Mouse (Mus musculus): ENCODE measurements at regions not wholly inside any gene's neighbourhood (a gene's known extent, or its start where the extent isn't known, plus 50 kb on each side); places are given as distances from the start of the nearest gene placed in this dataset.

DNA sequence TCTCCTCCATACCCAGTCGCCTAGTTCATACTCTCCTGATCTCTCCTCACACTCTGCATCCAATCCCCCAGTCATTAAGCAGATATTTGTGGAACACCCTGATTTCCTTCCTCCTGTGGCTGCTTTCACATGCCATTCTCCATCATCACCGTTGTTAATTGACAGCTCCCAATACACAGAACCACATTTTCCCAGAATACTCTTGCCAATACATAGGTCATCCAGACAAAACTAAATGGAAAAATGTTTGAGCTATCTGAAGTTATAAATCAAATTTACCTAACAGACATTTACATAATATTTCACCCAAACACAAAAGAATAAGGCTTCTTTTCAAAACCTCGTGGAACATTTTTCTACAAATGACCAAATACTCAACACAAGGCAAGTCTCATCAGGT, 992.7 kb downstream of the Slc22a22 start:
- in situ Hi-C loops (cut with MboI; ENCODE audit: low pct_ligation_motif_present, low pct_unique_long_range_greater_than_20kb, low sequenced_read_pairs) (no loop called here), dilution Hi-C loops (cut with MboI; ENCODE audit: extremely low pct_ligation_motif_present, extremely low pct_unique_long_range_greater_than_20kb, low sequenced_read_pairs) (no loop called here)
- no peaks in the 10 kb centered on the region for H3K9me3 ChIP-seq (replicated peaks; ENCODE audit: low read length)
- no peaks in the 10 kb centered on the region for H3K27me3 ChIP-seq (replicated peaks)
- DNase-seq (ENCODE audit: extremely low read depth): no peak
- no peak overlapping the region for H3K27ac ChIP-seq (ENCODE audit: insufficient read depth, low read depth)
- no peak overlapping the region for H3K4me3 ChIP-seq (replicated peaks in 1 of 3; ENCODE audit: low read depth in 2 of 3, low read length in 2 of 3, poor library complexity in 1 of 3)
- H3K36me3 ChIP-seq (replicated peaks in 1 of 2; ENCODE audit: control insufficient read depth in 1 of 2, insufficient read depth in 1 of 2, low read length in 1 of 2): no peaks in the 10 kb centered on the region
- H3K4me2 ChIP-seq (ENCODE audit: insufficient read depth, low read depth, poor library complexity, severe bottlenecking): no peak overlapping the region
- no peaks in the 10 kb centered on the region for H3K4me1 ChIP-seq (ENCODE audit: control insufficient read depth in 1 of 2, insufficient read depth in 2 of 2)
- H3K79me2 ChIP-seq (replicated peaks; ENCODE audit: control insufficient read depth, extremely low read depth, insufficient read depth, poor library complexity, severe bottlenecking): no peaks in the 10 kb centered on the region
- no peak overlapping the region for H3K9ac ChIP-seq (ENCODE audit: insufficient read depth, low read depth)
- TF ChIP-seq RAD21 (IDR thresholded peaks at IDR 0.05; ENCODE audit: low read depth, low read length): no peak
- TF ChIP-seq TCF12 (IDR thresholded peaks at IDR 0.05; ENCODE audit: low read depth, low read length): no peak
- no peak for TF ChIP-seq IRF4 (IDR thresholded peaks at IDR 0.05; ENCODE audit: low read depth, low read length)
- TF ChIP-seq EP300 (IDR thresholded peaks at IDR 0.05; ENCODE audit: low read length): no peak
- no peak for TF ChIP-seq SIN3A (IDR thresholded peaks at IDR 0.05; ENCODE audit: low read length)
- TF ChIP-seq JUN (IDR thresholded peaks at IDR 0.05; ENCODE audit: insufficient read depth, low read depth, low read length): no peak
- no peak for TF ChIP-seq MAFK (IDR thresholded peaks at IDR 0.05; ENCODE audit: insufficient replicate concordance, low read length)
- TF ChIP-seq MYC (IDR thresholded peaks at IDR 0.05; ENCODE audit: low read depth, low read length): no peak
- no peak for TF ChIP-seq USF1 (IDR thresholded peaks at IDR 0.05; ENCODE audit: low read depth, low read length)
- no peak for TF ChIP-seq NELFE (IDR thresholded peaks at IDR 0.05; ENCODE audit: low read depth, low read length)
- TF ChIP-seq TBP (conservative IDR thresholded peaks at IDR 0.05; ENCODE audit: low read depth, low read length): no peak

DNA sequence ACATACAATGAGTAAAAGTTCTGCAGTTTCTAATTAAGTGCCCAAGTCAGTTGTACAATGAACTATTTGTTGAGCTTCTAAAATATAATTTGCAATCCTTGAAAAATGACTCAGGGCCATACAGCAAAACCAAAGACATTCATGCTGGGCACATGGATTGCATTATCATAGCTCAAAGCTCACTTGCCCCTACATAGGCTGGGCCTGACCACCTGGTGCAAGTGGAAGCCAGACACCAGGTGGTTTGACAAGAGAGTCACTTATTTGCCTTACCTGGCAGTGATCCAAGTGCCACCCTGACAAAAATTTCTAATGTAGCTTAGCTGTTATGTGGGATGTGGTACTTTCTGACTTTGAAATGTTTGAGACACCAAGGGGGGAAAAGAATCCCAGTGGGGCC, 997.7 kb downstream of the Slc22a22 start:
- in situ Hi-C loops (cut with MboI; ENCODE audit: low pct_ligation_motif_present, low pct_unique_long_range_greater_than_20kb, low sequenced_read_pairs) (no loop called here), dilution Hi-C loops (cut with MboI; ENCODE audit: extremely low pct_ligation_motif_present, extremely low pct_unique_long_range_greater_than_20kb, low sequenced_read_pairs) (no loop called here)
- no peak for TF ChIP-seq BHLHE40 (IDR thresholded peaks at IDR 0.05; ENCODE audit: low read depth, low read length)
- no peak for TF ChIP-seq EP300 (IDR thresholded peaks at IDR 0.05; ENCODE audit: low read length)
- TF ChIP-seq ETS1 (conservative IDR thresholded peaks at IDR 0.05; ENCODE audit: low read depth, low read length): no peak
- TF ChIP-seq ZMIZ1 (IDR thresholded peaks at IDR 0.05; ENCODE audit: low read depth, low read length): no peak
- no peak for TF ChIP-seq NRF1 (IDR thresholded peaks at IDR 0.05; ENCODE audit: low read depth, low read length)
- no peak for TF ChIP-seq CHD2 (IDR thresholded peaks at IDR 0.05; ENCODE audit: low read length)
- no peak for TF ChIP-seq TCF12 (IDR thresholded peaks at IDR 0.05; ENCODE audit: low read depth, low read length)
- no peak for TF ChIP-seq ZC3H11A (IDR thresholded peaks at IDR 0.05; ENCODE audit: low read depth, low read length)
- TF ChIP-seq USF2 (conservative IDR thresholded peaks at IDR 0.05; ENCODE audit: low read depth, low read length): no peak
- TF ChIP-seq UBTF (IDR thresholded peaks at IDR 0.05; ENCODE audit: low read depth, low read length): no peak
- TF ChIP-seq MXI1 (IDR thresholded peaks at IDR 0.05; ENCODE audit: low read depth, low read length): no peak
- TF ChIP-seq USF1 (IDR thresholded peaks at IDR 0.05; ENCODE audit: low read depth, low read length): no peak
- TF ChIP-seq CHD1 (IDR thresholded peaks at IDR 0.05; ENCODE audit: low read depth, low read length): no peak
- no peak for TF ChIP-seq POLR2A (IDR thresholded peaks at IDR 0.05; ENCODE audit: low read depth, low read length)
- TF ChIP-seq ELF1 (IDR thresholded peaks at IDR 0.05; ENCODE audit: low read depth, low read length): no peak
- no peak for TF ChIP-seq GABPA (IDR thresholded peaks at IDR 0.05; ENCODE audit: insufficient replicate concordance, low read depth, low read length)
- TF ChIP-seq NELFE (IDR thresholded peaks at IDR 0.05; ENCODE audit: low read depth, low read length): no peak
- Histone ChIP-seq H3K9ac (ENCODE audit: insufficient read depth, low read depth) (no peak overlapping the region), H3K79me2 (replicated peaks; ENCODE audit: control insufficient read depth, extremely low read depth, insufficient read depth, poor library complexity, severe bottlenecking) (no peaks in the 10 kb centered on the region), H3K4me2 (ENCODE audit: insufficient read depth, low read depth, poor library complexity, severe bottlenecking) (no peak overlapping the region), H3K27ac (ENCODE audit: insufficient read depth, low read depth) (no peak overlapping the region), H3K4me3 (replicated peaks in 1 of 3; ENCODE audit: low read depth in 2 of 3, low read length in 2 of 3, poor library complexity in 1 of 3) (no peak overlapping the region), H3K27me3 (replicated peaks) (no peaks in the 10 kb centered on the region), H3K4me1 (ENCODE audit: control insufficient read depth in 1 of 2, insufficient read depth in 2 of 2) (no peaks in the 10 kb centered on the region), H3K36me3 (replicated peaks in 1 of 2; ENCODE audit: control insufficient read depth in 1 of 2, insufficient read depth in 1 of 2, low read length in 1 of 2) (no peaks in the 10 kb centered on the region), H3K9me3 (replicated peaks; ENCODE audit: low read length) (no peaks in the 10 kb centered on the region)
- no peak for DNase-seq (ENCODE audit: extremely low read depth)

All from CH12.LX (cell line).